Mouse (Mus musculus): ENCODE measurements around the gene Nckipsd.

Gene Nckipsd

DNA sequence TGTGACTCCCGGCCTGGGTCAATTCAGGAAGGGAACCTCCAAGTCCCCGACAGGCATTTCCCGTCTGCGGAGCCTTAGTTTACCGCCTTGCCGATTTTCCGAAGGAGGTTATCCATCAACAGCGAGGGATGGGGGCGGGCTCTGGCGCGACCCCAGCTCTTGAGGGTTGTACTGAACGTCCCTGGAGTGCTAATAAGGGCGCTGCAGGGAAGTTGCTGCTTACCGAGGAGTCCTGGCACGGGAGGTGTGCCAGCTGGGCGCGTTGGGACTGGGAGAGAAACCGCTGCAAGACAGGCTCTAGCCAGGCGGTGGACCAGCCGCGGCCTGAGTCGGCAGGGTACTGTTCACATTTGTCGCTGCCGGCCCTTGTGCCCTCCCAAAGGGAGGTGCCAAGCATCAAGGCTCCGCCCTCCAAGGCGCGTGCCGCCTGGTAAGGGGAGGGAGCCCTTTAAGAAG is 46.1 kb downstream of the Nckipsd start:
- POLR2A ChIA-PET, result interaction anchor here (0.8 to 5.7 kb wide), 43 partner anchors 9 to 1077 kb away, joined by 3 to 41 read pairs (median 4); partner anchors contain the start of genes Celsr3 (in 2 of the 4), Pfkfb4 (in 2 of the 4), Apeh (in 1 of the 4) and Arih2 (in 1 of the 4)

DNA sequence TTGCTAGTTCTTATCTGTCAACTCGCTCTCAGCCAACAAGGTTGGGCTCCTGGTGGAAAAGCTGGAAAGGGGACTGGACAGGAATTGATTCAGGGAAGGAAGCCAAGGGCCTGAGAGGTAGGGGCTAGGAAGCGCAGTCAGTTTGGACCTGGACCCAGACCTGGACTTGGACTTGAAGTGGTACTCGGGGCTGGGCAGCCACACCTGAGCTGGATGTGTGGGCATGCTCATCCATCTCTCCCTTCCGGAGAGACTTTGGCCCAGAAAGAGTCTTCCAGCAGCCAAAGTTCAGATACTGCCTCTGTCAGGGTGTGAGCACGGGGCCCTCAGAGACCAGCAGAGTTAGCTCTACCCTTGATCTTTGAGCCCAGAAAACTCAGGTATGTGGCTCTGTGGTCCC is 47.2 kb downstream of the Nckipsd start:
- ChIA-PET CTCF (interaction anchor here in 1 of 4 experiments (2.5 kb wide), 1 partner anchor 13 kb away, joined by 15 read pairs; no protein-coding TSS in a partner anchor), POLR2A (interaction anchor here in 3 of 4 experiments (0.7 to 5.7 kb wide), 14 partner anchors 10 to 350 kb away, joined by 3 to 41 read pairs (median 4); partner anchors contain the start of genes Celsr3 (in 2 of the 3), Pfkfb4 (in 1 of the 3) and Tmem89 (in 1 of the 3))

More for the DNA sequence above, 46.1 kb downstream of the Nckipsd start:
- CTCF ChIA-PET, result interaction anchor here (0.6 to 2.5 kb wide), 35 partner anchors 9 to 364 kb away, joined by 3 to 16 read pairs (median 4); partner anchors contain the start of genes Uqcrc1 (in 2 of the 4), Celsr3 (in 1 of the 4), Dalrd3 (in 1 of the 4) and Pfkfb4 (in 1 of the 4)

DNA sequence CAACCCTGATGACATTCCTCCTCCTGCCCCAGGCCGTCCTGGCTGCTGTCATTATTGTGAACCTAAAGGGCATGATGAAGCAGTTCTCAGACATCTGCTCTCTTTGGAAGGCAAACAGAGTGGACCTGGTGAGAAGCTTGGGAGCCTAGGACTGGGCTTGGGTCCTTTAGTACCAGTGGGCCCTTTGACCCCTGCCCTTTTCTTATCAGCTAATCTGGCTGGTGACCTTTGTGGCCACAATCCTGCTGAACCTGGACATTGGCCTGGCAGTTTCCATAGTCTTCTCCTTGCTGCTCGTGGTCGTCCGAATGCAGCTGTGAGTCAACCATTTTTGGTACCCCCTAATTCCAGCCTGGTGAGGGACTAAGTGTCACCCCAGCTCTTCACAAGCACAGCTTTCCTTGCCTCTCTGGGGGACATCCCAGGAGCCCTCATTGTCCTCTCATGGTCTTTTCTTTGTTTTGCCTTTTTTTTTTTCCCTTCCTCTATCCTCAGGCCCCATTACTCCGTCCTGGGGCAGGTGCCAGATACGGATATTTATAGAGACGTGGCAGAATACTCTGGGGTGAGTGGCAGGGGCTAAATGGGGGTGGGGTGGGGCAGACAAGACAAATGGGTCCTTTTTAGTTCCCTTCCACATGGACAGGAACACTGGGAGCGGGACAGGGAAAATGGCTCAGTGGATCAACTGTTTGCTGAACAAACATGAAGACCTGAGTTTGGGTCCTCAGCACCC is 50.8 kb downstream of the Nckipsd start:
- ChIA-PET POLR2A (interaction anchor here in 3 of 4 experiments (0.6 to 1.6 kb wide), 7 partner anchors 26 to 1108 kb away, joined by 3 to 4 read pairs (median 3); no protein-coding TSS in a partner anchor), CTCF (interaction anchor here in 1 of 4 experiments (0.6 kb wide), 1 partner anchor 59 kb away, joined by 4 read pairs; no protein-coding TSS in a partner anchor)

Data from embryonic stem cell, embryonic (primary cell).